Mouse (Mus musculus) cortical plate, adult 2 months (tissue): ENCODE data around the gene Hexb.

Source experiments
- CTCF ChIP-seq: fragments of 200-500 bp; IDR thresholded peaks from 2 replicates; pipeline ENCODE4 v1.5.1; 2011; ENCODE audit warnings: mild to moderate bottlenecking, control low read depth, low read length; ENCODE audit not compliant: insufficient read depth; ENCODE audit errors: extremely low read depth
- POLR2A ChIP-seq: fragments of 200-500 bp; IDR thresholded peaks from 2 replicates; pipeline ENCODE4 v1.6.1; 2011; ENCODE audit warnings: mild to moderate bottlenecking, low read length, control low read depth; ENCODE audit not compliant: insufficient read depth; ENCODE audit errors: extremely low read depth

DNA sequence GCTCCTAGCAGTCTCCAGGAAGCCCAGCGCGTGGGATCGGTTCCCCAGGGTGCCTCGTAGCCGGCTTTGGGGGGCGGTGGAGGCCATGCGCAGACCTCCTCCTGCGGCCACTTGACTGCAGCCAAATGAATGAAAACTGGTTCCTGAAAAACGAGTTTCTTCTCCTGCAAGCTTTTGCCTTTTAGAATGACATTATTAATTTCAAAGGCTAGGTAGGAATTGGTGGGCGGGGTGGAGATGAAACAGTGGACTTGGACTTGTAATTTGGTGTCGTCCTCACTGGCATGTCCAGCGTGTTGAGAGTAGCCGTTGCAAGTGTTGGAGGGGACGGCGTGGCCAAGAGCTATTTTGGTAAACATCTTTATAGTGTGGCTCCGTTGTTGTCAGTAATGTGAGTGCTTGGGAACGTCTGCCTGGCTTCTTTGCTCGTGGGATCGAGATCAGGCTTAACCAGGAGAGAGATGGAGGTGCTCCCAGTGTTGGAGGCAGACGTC lies 43.7 kb upstream of the Hexb start:
- TF ChIP-seq CTCF (no peak), POLR2A (no peak; the same call in 1 of the 2 replicates)
